Mouse (Mus musculus): ENCODE data around the gene Scn9a.

DNA sequence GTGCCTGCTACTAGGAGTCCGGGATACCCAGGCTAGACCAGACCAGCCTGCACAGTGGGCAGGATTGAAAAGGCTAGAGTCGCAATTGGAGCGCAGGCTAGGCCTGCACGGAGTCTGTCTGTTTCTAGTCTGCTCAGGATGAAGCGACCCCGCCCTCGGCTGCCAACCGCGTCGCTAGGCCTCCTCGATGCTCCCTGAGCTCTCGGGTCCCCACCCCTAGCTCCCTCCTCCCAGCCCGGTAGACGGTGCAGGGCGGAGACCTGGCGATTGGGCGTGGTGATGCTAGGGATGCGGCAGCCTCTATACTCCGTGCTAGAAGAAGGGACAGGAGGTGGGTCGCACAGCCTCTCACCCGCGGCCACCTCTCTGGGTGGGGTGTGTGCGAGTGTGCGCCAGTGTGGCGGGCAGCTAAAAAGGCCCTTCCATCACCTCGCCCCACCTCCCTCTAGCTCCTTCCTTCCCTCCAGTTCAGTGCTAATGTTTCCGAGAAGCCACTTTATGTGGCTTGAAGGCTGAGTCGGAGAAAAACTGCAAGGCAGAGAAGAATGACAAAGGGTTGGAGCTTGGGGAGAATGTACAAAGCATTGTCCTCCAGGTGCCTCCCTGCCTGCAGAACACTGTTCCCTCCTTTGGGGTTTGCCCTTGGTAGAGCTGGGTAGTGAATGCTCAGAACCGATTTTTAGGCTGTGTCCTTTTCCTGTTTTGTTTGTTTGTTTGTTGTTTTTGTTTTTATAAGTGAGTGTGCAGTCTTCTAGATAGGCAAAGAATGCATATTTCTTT, at the start of gene Scn9a:
- TF ChIP-seq FOSL1 (IDR thresholded peaks at IDR 0.05; ENCODE audit: insufficient read depth, low read length, poor library complexity, severe bottlenecking) (no peak), CTCF (IDR thresholded peaks at IDR 0.05; ENCODE audit: control insufficient read depth, insufficient read depth, insufficient read length) (no peak)

All from C2C12 (cell line).